16 mouse cellular contexts compared by ENCODE assay signal in the genomic region with DNA sequence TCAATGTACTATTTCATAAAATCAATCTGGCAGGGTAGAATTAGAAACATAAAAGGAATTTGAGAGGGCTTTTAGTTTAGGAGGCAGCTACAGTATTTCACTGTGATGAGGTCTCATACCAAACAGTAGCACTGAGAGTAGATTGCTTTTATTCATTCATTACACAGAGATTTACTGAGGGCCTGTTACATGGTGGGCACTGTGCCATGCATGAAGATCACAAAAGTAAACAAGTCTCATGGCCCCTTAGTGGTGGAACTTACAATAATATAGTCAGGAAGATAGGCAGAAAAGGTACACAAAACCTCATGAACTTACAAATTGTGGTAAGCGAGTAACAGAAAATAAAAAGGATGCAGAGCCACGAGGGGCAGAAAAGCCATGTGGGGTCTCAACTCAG.
"Had no signal": no experiment of that assay in that cellular context is flagged by ENCODE, and none has a peak within 500 bp of the region (broad histone marks: within the 10 kb centered on the region; RNA-seq: fewer than 3 reads in every experiment).

No protein-coding gene starts in this region.

- ATAC-seq: midbrain, embryonic 16.5 days had no signal

- H3K27me3 ChIP-seq: neural tube, embryonic 13.5 days; neural tube, embryonic 15.5 days; stomach, embryonic 15.5 days had no signal

- DNase-seq: lung, adult 18-20 months; lung, postnatal 14 days; lung, postnatal 36 days; midbrain, embryonic 14.5 days; right cerebral cortex, postnatal 14 days; thymus, adult 2 months; thymus, postnatal 25 days; thymus, postnatal 4 days had no signal

- H3K36me3 ChIP-seq: midbrain, embryonic 10.5 days; midbrain, embryonic 12.5 days; neural tube, embryonic 13.5 days; neural tube, embryonic 15.5 days; stomach, embryonic 15.5 days had no signal

- H3K4me2 ChIP-seq: midbrain, embryonic 12.5 days; neural tube, embryonic 13.5 days; neural tube, embryonic 15.5 days; stomach, embryonic 15.5 days had no signal

- H3K4me3 ChIP-seq: midbrain, embryonic 10.5 days; midbrain, embryonic 12.5 days; myocyte; neural tube, embryonic 13.5 days; neural tube, embryonic 15.5 days; stomach, embryonic 15.5 days had no signal

- H3K9me3 ChIP-seq: midbrain, embryonic 10.5 days; midbrain, embryonic 12.5 days; neural tube, embryonic 13.5 days; neural tube, embryonic 15.5 days; stomach, embryonic 15.5 days had no signal

- H3K4me1 ChIP-seq: midbrain, embryonic 10.5 days; midbrain, embryonic 12.5 days; neural tube, embryonic 15.5 days; stomach, embryonic 15.5 days had no signal

- H3K9ac ChIP-seq: midbrain, embryonic 12.5 days; neural tube, embryonic 13.5 days; neural tube, embryonic 15.5 days; stomach, embryonic 15.5 days had no signal

- H3K27ac ChIP-seq: midbrain, embryonic 10.5 days; midbrain, embryonic 12.5 days; neural tube, embryonic 13.5 days; neural tube, embryonic 15.5 days; stomach, embryonic 15.5 days; stomach, postnatal 0 days had no signal
